32 mouse cellular contexts compared by ENCODE assay signal in genomic region chr8:84907037-84907436, GRCm38 (mm10). TPM values are rescaled to one million over a fixed set of nuclear protein-coding genes. Genes with fewer than 3 reads are reported as not detected.
"Had no signal": no experiment of that assay in that cellular context is flagged by ENCODE, and none has a peak within 500 bp of the region (broad histone marks: within the 10 kb centered on the region; RNA-seq: fewer than 3 reads in every experiment).

No protein-coding gene starts in this region.

- H3K9me3 ChIP-seq: heart, embryonic 13.5 days; heart, embryonic 15.5 days; hindbrain, embryonic 13.5 days; hindbrain, embryonic 15.5 days; kidney, embryonic 15.5 days; limb, embryonic 13.5 days; limb, embryonic 15.5 days had no signal

- H3K4me2 ChIP-seq: heart, embryonic 11.5 days; hindbrain, embryonic 13.5 days; hindbrain, embryonic 15.5 days; kidney, embryonic 15.5 days; limb, embryonic 15.5 days had no signal

- DNase-seq: gastrocnemius, postnatal 14 days; gastrocnemius, postnatal 36 days; heart, adult 11 months; heart, adult 2 months; heart, postnatal 14 days; heart, postnatal 36 days; kidney, adult 11 months; kidney, adult 2 months; kidney, adult 9 months; kidney, postnatal 14 days; kidney, postnatal 36 days; layer of hippocampus, adult 9-11 months; layer of hippocampus, postnatal 36 days; left cerebral cortex, postnatal 4 days had no signal

- H3K36me3 ChIP-seq: heart, embryonic 13.5 days; heart, embryonic 15.5 days; kidney, embryonic 15.5 days had no signal

- H3K9ac ChIP-seq: heart, embryonic 13.5 days; heart, embryonic 15.5 days; hindbrain, embryonic 13.5 days; hindbrain, embryonic 15.5 days; kidney, embryonic 15.5 days; limb, embryonic 13.5 days; limb, embryonic 15.5 days had no signal

- ATAC-seq: hindbrain, postnatal 0 days; intestine, embryonic 16.5 days had no signal

- H3K27ac ChIP-seq: heart, adult 2 months; heart, embryonic 13.5 days; heart, embryonic 15.5 days; hindbrain, embryonic 13.5 days; hindbrain, embryonic 15.5 days; hindbrain, postnatal 0 days; kidney, embryonic 15.5 days; kidney, postnatal 0 days; limb, embryonic 13.5 days; limb, embryonic 15.5 days had no signal

- H3K4me3 ChIP-seq: heart, adult 2 months; heart, embryonic 13.5 days; heart, embryonic 15.5 days; hindbrain, embryonic 13.5 days; hindbrain, embryonic 15.5 days; kidney, embryonic 15.5 days; limb, embryonic 13.5 days; limb, embryonic 15.5 days had no signal

RNA-seq across cellular contexts. Expression of gene Klf1, which starts 5.3 kb away (rescaled TPM):
- total RNA-seq: gastrocnemius, adult 18-20 months; gastrocnemius, adult 8-10 months; gastrocnemius, postnatal 36 days; heart, postnatal 14 days; heart, postnatal 36 days; layer of hippocampus, postnatal 14 days; left cerebral cortex, adult 8-10 months; left cerebral cortex, postnatal 10 days; left cerebral cortex, postnatal 25 days had no signal

RNA-seq across cellular contexts. Expression of gene Mast1, which starts 30.1 kb away (rescaled TPM):
- total RNA-seq: gastrocnemius, postnatal 36 days; heart, postnatal 14 days had no signal
- polyA plus RNA-seq: heart, postnatal 0 days had no signal
